Mouse (Mus musculus) NIH3T3 (cell line): Measurements from ENCODE around the gene Trp73.

Experiments used
- DNase-seq: peaks from one replicate; pipeline ENCODE4 v3.0.0-alpha.2; 2012; ENCODE audit warnings: low read depth

Trp73 gene

DNA sequence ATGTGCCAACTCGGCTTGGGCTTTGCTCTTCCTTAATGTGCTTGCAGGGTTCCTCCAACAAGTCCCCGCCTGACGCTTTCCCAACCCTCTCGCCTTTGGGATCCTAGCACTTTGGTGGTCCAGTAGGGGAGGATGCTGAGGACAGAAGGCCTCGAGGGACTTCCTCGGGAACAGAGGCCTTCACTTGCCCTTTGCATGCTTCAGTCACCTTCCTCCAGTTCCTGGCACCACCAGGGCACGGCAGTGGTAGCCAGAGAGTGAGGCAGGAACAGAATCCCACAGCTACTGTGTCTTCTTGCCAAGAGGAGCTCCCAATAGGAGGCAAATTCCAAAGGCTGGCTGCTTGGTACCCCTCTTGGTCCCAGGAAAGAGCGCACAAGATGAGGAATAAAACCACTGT lies 36.6 kb downstream of the Trp73 start:
- no peak for DNase-seq

DNA sequence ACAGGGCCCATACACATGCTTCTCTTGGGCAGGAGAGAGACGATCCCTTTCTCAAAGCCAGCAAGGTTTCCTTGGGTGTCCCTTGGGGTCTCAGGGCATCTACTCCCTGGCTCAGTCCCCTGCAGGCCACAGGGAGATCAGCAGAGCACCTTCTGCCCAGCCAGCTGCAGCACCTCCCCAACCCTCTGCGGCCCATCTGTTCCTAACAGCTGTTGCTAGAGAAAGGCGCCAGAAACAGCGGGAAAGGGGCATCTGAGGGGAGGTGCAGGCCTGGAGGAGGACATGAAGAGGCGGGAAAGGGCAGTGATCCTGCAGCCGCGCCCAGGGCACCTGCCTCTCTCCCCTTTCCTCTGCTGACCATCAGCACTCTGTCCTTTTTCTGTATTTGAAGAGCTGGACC lies 40.6 kb downstream of the Trp73 start:
- DNase-seq: no peak

DNA sequence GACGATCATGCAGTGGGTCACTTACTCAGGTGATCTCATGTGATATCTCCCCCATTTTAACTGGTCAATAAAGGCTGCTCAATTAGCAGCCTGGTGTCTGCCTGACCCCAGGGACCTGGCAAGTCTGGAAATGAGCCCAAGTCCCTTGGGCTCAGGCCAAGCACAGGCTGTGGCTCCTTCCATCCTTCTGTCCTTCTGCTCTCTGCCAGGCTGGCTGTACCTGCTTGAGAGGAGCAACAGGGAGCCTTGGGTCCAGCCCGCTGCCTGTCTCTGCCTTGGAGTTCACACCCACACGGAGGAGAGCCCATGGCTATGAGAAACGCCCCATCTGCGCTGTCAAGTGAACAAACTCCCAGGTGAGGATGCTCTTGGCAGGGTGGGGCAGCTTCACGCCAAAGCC lies 43.9 kb downstream of the Trp73 start:
- DNase-seq: no peak

- DNase-seq: peak; percentile 51
These were observed 46.8 kb downstream of the Trp73 start for GRCm38 (mm10) chr4:154093210-154093609.

GRCm38 (mm10) chr4:154091356-154091755 lies 48.7 kb downstream of the Trp73 start:
- DNase-seq: no peak

DNA sequence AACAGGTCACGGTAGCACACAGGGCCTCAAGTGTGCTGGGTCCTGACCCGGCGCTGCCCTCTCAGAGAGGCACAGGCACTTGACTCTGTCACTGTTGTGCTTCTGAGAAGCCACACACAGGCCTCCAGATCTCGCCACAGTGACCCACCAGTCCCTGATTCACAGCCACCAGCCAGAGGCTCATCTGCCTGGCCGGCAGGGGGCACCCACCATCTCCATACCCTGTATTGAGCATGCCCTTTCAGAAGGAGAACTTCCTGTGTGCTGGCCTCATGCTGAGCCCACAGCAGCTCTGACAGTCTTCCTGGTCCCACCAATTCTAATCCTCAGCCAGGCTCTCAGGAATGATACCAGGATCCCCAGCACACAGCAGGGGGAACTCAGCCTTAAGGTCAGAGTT lies 50.8 kb downstream of the Trp73 start:
- peak; percentile 11 for DNase-seq

GRCm38 (mm10) chr4:154086436-154086835 lies 53.6 kb downstream of the Trp73 start:
- DNase-seq: no peak

- no peak for DNase-seq
These were observed 54.2 kb downstream of the Trp73 start for GRCm38 (mm10) chr4:154085856-154086255.

DNA sequence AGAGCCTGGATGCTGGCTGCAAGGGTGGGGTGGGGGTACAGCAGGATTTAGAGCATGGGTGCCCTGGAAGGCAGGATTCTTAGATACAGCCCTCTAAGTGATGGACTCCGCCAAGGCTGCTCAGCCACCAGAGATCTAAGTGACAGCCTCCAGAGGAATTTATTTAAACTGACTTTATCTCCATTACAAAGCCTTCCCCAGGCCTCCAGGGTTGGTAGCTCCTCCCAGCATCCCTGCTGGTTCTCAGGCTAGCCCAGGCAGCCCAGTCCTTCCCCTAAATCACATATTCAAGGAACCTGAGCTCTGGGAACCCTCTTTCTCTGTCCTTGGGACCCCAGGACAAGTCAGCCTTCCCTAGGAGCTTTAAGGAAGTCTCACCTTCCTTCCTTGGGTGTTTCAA lies 58.0 kb downstream of the Trp73 start:
- no peak for DNase-seq

DNA sequence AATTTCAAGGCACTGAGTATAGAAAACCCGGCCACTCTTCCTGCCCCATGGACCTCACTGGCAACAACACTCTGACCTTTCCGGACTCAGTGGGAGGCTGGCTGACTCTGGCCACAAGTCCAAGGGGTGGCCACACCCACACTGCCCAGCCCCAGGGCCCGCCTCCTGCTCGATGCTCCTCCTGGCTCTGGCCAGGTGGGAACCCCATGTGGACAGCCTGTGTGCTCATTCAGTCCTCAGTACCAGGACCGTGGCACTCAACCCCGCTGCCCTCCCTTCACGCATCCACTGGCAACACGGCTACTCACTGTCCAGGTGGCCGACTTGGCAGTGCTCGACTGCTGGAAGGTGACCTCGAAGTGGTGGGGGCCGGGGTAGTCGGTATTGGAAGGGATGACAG lies 59.0 kb downstream of the Trp73 start:
- no peak for DNase-seq

DNA sequence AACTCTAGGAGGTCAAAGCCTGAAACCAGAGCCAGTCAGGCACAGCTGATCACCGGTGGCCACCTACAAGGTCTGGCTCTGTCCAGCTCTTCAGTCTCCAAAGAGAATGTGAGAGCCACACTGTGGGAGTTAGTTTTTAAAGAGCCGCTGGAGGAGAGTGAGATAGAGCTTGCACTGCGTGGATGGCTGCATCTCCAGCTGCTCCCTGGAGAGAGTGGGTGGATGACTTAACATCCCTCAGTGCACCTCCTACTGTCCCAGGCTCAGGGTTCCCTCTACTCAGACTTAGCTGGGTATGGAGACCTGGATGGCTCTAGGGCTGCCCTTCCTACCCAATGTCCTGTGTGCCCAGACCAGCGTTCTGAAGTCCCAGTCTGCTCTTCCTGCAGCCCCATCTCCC lies 59.8 kb downstream of the Trp73 start:
- DNase-seq: no peak

DNA sequence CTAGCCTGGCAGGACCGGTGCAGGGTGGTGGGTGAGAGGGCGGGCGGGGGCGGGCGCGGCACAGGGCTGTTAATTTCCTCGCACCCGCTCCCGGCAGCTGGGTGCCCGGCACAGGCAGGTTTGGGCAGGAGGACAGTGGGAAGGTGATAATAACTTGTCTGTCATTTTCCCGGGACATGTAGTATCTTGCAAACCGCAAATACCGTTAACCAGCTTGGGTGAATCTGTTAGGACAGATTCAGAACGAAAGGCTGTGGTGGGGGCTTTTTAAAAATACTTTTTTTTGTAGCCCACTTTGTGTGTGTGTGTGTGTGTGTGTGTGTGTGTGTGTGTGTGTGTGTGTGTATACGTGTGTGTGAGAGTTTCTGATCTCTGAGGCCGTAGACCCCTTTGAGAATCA lies 68.1 kb downstream of the Trp73 start:
- no peak for DNase-seq

DNA sequence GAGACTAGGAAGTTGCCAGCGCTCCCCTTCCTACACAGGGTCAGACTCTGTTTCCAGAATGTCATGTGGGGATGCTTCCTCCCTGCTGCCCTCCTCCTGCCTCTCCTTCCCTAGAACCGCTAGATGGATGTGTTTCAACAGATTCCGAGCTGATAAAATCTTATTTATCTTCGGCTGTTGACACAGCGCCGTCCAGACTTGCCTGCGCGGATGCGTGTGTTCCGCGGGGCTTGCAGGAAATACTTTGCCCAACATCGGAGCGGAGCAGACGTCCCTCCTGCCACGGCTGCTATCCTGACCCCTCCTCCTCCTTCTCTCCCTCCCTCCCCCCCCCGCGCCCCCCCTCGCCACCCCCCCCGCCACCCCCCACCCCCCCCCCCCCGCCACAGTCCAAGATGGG lies 68.5 kb downstream of the Trp73 start:
- DNase-seq: no peak

DNA sequence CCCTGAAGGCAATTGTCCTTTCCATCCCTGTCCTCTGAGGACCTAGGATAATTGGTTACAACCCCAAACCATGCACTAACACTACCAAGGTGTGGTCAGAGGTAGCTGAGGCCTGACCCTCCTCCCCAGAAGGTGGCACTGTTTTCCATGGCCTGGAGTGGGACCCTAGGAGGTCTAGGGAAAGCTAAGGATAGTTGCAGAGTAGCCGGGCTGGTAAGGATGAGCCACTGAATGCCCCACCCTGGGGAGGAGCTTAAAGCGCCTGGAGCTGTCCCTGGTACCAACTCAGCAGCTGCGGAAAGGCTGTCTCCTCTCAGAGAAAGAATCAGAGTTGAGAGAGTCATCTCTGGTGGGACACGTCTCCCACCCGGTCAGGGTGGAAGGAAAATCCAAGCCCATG lies 69.1 kb downstream of the Trp73 start:
- DNase-seq: peak; percentile 58

DNA sequence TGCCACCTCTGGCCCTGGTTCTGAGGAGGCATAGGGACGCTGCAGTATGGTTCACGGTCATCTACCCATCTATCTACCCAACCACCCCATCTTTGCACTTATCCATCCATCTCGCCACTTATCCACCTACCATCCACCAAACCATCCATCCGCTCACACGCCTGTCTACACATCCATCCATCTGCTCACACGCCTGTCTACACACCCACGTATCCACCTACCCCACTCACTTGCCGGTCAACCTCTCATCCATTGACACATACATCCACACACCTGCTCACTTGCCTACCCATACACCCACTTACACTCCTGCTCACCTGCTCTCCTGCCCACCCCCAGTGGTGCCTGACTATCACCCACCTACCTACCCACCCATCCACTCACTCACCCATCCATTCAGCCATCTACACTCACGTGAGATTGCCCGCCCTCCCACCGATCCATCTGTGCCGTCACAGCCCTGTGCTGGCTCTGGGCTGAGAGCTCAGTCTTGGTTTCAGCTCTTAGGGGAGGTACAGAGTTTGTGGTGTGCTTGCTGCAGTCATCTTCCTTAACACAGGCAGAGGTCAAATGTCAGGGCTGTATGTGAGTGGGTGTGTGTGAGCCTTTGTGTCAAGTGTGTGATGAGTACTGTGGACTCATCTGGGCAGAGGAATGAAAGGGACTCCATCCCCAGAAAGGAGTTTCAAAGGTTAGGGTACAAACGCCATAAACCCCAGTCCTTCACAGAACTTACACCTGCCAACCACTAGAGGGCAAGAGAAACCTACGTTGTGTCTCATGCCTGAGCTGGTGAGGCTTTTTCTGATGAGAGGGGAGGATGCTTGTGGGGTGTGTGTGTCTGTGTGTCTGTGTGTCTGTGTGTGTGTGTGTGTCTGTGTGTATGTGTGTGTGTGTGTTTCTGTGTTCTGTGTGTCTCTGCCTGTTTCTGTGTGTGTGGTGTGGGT lies 74.9 kb downstream of the Trp73 start:
- DNase-seq: peak; percentile 71

DNA sequence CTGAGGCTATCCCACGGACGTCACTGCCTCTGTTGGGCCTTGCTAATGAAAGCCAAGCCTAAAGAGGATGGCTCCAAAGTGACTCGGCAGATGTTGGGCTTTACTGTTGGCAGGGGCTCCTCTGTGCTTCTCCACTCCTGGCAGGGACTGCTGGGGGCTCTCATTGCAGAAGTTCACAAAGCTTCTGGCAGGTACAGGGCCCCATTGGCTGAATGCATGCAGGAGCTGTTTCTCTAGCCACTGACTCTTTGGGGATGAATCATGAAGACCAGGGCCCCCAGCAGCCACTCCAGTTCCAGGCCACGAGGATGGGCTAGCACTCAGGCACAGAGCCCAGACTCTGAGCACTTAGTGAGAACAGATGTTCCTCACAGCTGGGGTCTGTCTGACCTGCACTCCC lies 82.3 kb downstream of the Trp73 start:
- DNase-seq: peak; percentile 86

- DNase-seq: peak; percentile 81
These were observed 83.3 kb downstream of the Trp73 start for GRCm38 (mm10) chr4:154056661-154057060.

- peak; percentile 80 for DNase-seq
These were observed 84.0 kb downstream of the Trp73 start for GRCm38 (mm10) chr4:154056046-154056445.

DNA sequence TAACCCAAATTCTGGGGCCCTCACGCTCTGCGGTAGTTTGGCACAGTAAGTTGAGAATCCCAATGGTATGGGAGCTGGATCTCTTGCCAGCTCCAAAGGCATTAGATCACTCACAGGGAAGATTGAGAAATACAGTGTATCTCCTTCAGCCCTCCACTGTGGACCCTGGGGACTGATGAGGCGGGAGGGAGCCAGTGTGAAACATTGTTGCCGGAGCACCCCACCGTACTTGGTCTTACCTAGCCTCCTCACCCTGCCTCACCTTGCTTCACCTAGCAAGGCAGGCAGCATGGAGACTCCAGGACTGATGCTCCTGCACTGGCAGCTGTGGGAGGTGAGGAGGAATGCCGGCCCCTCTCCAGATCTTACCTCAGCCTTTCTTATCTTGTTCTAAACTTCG lies 84.5 kb downstream of the Trp73 start:
- DNase-seq: peak; percentile 78

DNA sequence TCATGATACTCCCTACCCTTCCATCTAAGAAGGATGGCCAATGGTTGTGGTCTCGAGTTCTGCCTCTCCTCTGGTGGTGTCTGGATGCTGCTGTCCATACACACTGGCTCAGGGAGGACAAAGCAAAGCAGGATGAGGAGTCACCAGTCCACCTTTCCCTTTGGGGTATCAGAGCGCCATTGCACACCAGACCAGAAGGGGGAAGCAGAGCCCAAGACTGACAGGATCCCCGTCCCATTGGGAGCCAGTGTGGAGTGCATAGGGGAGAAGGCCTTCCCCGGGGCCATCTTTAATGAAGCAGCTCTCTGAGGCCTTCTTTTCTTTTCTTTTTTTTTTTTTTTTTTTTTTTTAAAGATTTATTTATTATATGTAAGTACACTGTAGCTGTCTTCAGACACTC lies 86.9 kb downstream of the Trp73 start:
- peak; percentile 61 for DNase-seq

DNA sequence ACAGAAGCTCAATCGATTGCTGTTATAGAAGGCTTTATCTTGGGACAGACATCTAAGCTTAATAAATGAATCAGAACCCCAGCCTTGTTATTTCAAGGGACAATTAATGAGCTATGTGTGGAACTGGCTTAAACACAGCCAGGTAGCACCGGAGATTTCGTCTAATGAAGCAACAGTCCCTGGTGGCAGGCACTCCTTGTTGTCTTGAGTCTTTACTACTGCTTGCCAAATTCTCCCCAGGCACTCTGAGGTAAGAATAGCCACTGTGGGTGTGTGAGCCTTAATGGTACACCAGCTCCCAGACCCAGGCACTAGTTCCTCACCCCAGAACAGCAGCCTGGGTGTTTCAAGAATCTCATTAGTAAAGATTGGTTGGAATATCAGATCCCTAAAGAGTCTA lies 88.6 kb downstream of the Trp73 start:
- no peak for DNase-seq

GRCm38 (mm10) chr4:154045837-154046236 lies 94.2 kb downstream of the Trp73 start:
- DNase-seq: no peak

DNA sequence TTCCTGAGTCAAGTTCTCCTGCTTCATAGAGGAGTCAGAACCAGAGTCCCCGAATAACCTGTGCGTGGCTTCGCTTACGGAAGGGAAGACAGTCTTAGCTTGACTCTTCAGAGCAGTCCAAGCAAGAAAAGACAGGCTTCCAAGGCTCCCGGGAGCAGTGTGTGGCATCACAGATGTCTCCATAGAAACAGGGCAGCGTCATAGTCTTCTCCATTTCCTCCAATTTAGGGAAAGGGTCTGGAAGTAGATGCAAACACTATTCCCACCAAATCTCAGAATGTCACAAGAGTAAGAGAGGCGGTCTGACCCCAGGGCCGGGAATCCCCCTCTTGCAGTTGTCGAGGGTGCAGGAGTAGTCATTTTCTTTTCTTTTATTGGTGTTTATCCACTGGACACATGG lies 97.4 kb downstream of the Trp73 start, which contains the start of gene Ccdc27:
TSS of gene Ccdc27 (minus strand) at position 101 of the 400 bp plus-strand sequence.
- DNase-seq: no peak

- DNase-seq: no peak
These were observed 102.9 kb downstream of the Trp73 start for GRCm38 (mm10) chr4:154037123-154037522.
